Mouse (Mus musculus): ENCODE data around the gene Gm11037.

- TF ChIP-seq POLR2A (IDR thresholded peaks at IDR 0.05; ENCODE audit: low read depth, low read length) (no peak), CTCF (IDR thresholded peaks at IDR 0.05; ENCODE audit: borderline replicate concordance, insufficient read depth, low read length) (no peak)
Measured at GRCm38 (mm10) chr2:131132930-131133547, at the start of gene Gm11037.

All from embryonic fibroblast, embryonic 13.5 days (primary cell).